Mouse (Mus musculus) liver, adult 2 months (tissue): ENCODE measurements around the gene Chd3. TPM values are rescaled to one million over a fixed set of nuclear protein-coding genes. Genes with fewer than 3 reads are reported as not detected.

Source experiments
- DNase-seq: peaks from one replicate; pipeline ENCODE4 v3.0.0-alpha.2; 2011; ENCODE audit warnings: low read depth, low spot score; ENCODE audit errors: extremely low read depth
- H3K27ac ChIP-seq: fragments of 200-500 bp; replicated peaks from 2 replicates; pipeline ENCODE4 v1.5.1; 2012; ENCODE audit warnings: low read depth, mild to moderate bottlenecking, control low read depth, inconsistent platforms, low read length; ENCODE audit not compliant: insufficient read depth
- H3K27me3 ChIP-seq: fragments of 200-500 bp; 2 replicates; pipeline ENCODE4 v1.6.1; 2012; ENCODE audit warnings: mild to moderate bottlenecking, moderate library complexity, low read length, inconsistent platforms; ENCODE audit not compliant: control insufficient read depth, insufficient read depth
- H3K36me3 ChIP-seq: fragments of 200-500 bp; 2 replicates; pipeline ENCODE4 v1.6.1; 2012; ENCODE audit warnings: low read length, inconsistent platforms; ENCODE audit not compliant: control insufficient read depth, insufficient read depth
- H3K4me1 ChIP-seq: fragments of 200-500 bp; 2 replicates; pipeline ENCODE4 v1.6.1; 2011; ENCODE audit warnings: low read length; ENCODE audit not compliant: control insufficient read depth, insufficient read depth
- H3K4me3 ChIP-seq: fragments of 200-500 bp; 2 replicates; pipeline ENCODE4 v1.5.1; 2011; ENCODE audit warnings: low read depth, mild to moderate bottlenecking, control low read depth, low read length, moderate library complexity; ENCODE audit not compliant: insufficient read depth
- H3K79me2 ChIP-seq: fragments of 200-500 bp; 2 replicates; pipeline ENCODE4 v1.6.1; 2012; ENCODE audit warnings: inconsistent platforms, mild to moderate bottlenecking, low read length, moderate library complexity; ENCODE audit not compliant: control insufficient read depth, insufficient read depth
- H3K9ac ChIP-seq: fragments of 200-500 bp; 2 replicates; pipeline ENCODE4 v1.6.1; 2012; ENCODE audit warnings: low read depth, mild to moderate bottlenecking, control low read depth, inconsistent platforms, low read length
- CTCF ChIP-seq: fragments of 200-500 bp; IDR thresholded peaks from 2 replicates; pipeline ENCODE4 v1.5.1; 2011; ENCODE audit warnings: low read depth, low read length, control low read depth
- POLR2A ChIP-seq: fragments of 200-500 bp; IDR thresholded peaks from 2 replicates; pipeline ENCODE4 v1.6.1; 2011; ENCODE audit warnings: low read length, control low read depth; ENCODE audit not compliant: insufficient read depth; ENCODE audit errors: extremely low read depth
- WGBS: fragments of 180-500 bp; shearing (Covaris S2); methylation state at CpG from one replicate; pipeline ENCODE4 v1.1.7; 2018; 5-methylcytosine and 5-hydroxymethylcytosine counted together
- polyA plus RNA-seq: library from polyadenylated mRNA; depleted of rRNA; stranded (reverse); fragments of >200 nt; gene quantifications from 2 replicates; pipeline ENCODE4 v1.2.3, GENCODE M21; 2012
- total RNA-seq: library from RNA; depleted of rRNA; stranded (reverse); fragments of >200 nt; gene quantifications from 2 replicates; pipeline ENCODE4 v1.2.3, GENCODE M21; 2014

Gene Chd3
- total and polyA plus RNA-seq, 2 experiments: 57.5 to 80.2 TPM

DNA sequence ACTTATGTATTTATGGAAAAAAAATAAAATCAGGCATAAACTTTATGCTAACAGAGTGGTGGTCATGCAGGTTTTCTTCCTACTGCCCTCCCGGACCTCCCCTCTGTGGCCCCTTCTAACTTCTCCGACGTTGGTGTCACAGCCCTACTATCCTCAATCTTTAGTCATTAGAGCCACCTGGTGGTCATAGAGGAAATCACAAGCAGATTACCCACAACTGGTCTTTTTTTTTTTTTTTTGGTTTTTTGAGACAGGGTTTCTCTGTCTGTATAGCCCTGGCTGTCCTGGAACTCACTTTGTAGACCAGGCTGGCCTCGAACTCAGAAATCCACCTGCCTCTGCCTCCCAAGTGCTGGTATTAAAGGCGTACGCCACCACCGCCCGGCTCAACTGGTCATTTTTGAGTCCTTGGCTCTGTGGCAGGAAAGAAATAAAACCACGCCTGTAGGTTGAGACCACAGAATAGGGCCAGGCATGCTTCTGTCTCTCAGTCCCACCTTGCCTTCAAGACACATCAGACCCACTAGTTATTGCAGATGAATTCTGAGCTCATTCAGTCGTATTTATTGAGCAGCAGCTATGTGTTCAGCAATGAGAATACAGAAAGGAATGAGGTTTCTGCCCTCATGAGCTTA lies 21.3 kb upstream of the Chd3 start:
- Histone ChIP-seq H3K4me1 (peaks cover 5% of the 10 kb centered on the region), H3K4me3 (no peak overlapping the region), H3K27ac (no peak overlapping the region), H3K27me3 (no peaks in the 10 kb centered on the region), H3K79me2 (no peaks in the 10 kb centered on the region; the same call in 1 of the 2 replicates), H3K9ac (no peak overlapping the region), H3K36me3 (no peaks in the 10 kb centered on the region)
- 52% methylated on average over 10 of the region's 10 CpGs for WGBS
- peak; percentile 56 for DNase-seq
- peak; percentile 50 for TF ChIP-seq CTCF
- no peak for TF ChIP-seq POLR2A

GRCm38 (mm10) chr11:69389531-69390399 lies 20.6 kb upstream of the Chd3 start:
- H3K4me1 ChIP-seq: peaks cover 9% of the 10 kb centered on the region
- H3K27ac ChIP-seq: no peak overlapping the region
- no peak overlapping the region for H3K4me3 ChIP-seq
- H3K27me3 ChIP-seq: no peaks in the 10 kb centered on the region
- no peaks in the 10 kb centered on the region; the same call in 1 of the 2 replicates for H3K79me2 ChIP-seq
- peak; percentile 83 for DNase-seq
- no peak overlapping the region for H3K9ac ChIP-seq
- H3K36me3 ChIP-seq: no peaks in the 10 kb centered on the region
- 37% methylated on average over 14 of the region's 14 CpGs for WGBS
- no peak for TF ChIP-seq POLR2A
- TF ChIP-seq CTCF: no peak

DNA sequence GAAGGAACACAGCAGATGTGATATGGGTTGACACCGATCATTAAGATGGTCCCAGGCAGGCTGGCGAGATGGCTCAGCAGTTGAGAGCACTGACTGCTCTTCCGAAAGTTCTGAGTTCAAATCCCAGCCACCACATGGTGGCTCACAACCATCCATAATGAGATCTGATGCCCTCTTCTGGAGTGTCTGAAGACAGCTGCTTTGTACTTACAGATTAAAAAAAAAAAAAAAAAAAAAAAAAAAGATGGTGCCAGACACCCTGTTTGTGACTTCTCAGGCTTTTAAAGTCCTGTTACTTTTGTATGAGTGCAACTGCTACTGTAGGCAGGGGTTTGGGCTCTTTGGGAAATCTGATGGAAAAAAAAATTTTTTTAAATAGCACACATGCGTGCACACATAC lies 19.5 kb upstream of the Chd3 start:
- TF ChIP-seq POLR2A (no peak), CTCF (no peak)
- H3K9ac ChIP-seq: no peak overlapping the region
- WGBS: 98% methylated on average over 4 of the region's 4 CpGs
- no peaks in the 10 kb centered on the region for H3K36me3 ChIP-seq
- H3K79me2 ChIP-seq: no peaks in the 10 kb centered on the region
- no peak overlapping the region for H3K27ac ChIP-seq
- no peak overlapping the region for H3K4me3 ChIP-seq
- peaks cover 6% of the 10 kb centered on the region for H3K4me1 ChIP-seq
- no peaks in the 10 kb centered on the region for H3K27me3 ChIP-seq
- no peak for DNase-seq

- H3K79me2 ChIP-seq: no peaks in the 10 kb centered on the region
- DNase-seq: no peak
- 82% methylated on average over 7 of the region's 7 CpGs for WGBS
These were observed 17.6 kb upstream of the Chd3 start for GRCm38 (mm10) chr11:69386758-69387157.

GRCm38 (mm10) chr11:69384979-69385378 lies 15.8 kb upstream of the Chd3 start:
- no peak overlapping the region for H3K4me3 ChIP-seq
- peaks cover 6% of the 10 kb centered on the region for H3K4me1 ChIP-seq
- peak; percentile 61 for DNase-seq
- H3K36me3 ChIP-seq: no peaks in the 10 kb centered on the region
- no peaks in the 10 kb centered on the region for H3K79me2 ChIP-seq
- H3K9ac ChIP-seq: no peak overlapping the region
- TF ChIP-seq POLR2A (no peak), CTCF (no peak)
- H3K27ac ChIP-seq: no peak overlapping the region
- 48% methylated on average over 6 of the region's 6 CpGs for WGBS
- H3K27me3 ChIP-seq: no peaks in the 10 kb centered on the region

More at GRCm38 (mm10) chr11:69386758-69387157, 17.6 kb upstream of the Chd3 start:
- no peaks in the 10 kb centered on the region for H3K27me3 ChIP-seq
- no peaks in the 10 kb centered on the region for H3K36me3 ChIP-seq
- no peak overlapping the region for H3K9ac ChIP-seq
- H3K27ac ChIP-seq: no peak overlapping the region
- no peak for TF ChIP-seq POLR2A
- TF ChIP-seq CTCF: no peak
- H3K4me3 ChIP-seq: no peak overlapping the region
- peaks cover 6% of the 10 kb centered on the region for H3K4me1 ChIP-seq
